Mouse (Mus musculus) left cerebral cortex, adult 18-20 months (tissue): ENCODE data around the gene Olfr1049. TPM values are rescaled to one million over a fixed set of nuclear protein-coding genes. Genes with fewer than 3 reads are reported as not detected.
"Not testable (repeated sequence)": the region's sequence is repeated elsewhere in the genome, so short reads cannot be mapped to it uniquely, and the experiment has no call there.

Experiments used
- DNase-seq, 2 experiments: peaks; one replicate each; pipeline ENCODE4 v3.0.0; 2021 to 2022; ENCODE audit warnings: low spot score in 2 of 2, mixed read lengths in 1 of 2
- long read RNA-seq, 2 experiments: library from polyadenylated mRNA; stranded (forward); transcript quantifications; one replicate each; pipeline ENCODE4 v2.0.0; 2021
- total RNA-seq, 2 experiments: library from RNA; stranded (reverse); gene quantifications; 2 replicates each; pipeline ENCODE4 v1.2.3; 2021

Olfr1049 gene
- not detected for total RNA-seq
- long read RNA-seq, experiment 1 = 0 reads
- long read RNA-seq, experiment 2 = 0 reads

DNA sequence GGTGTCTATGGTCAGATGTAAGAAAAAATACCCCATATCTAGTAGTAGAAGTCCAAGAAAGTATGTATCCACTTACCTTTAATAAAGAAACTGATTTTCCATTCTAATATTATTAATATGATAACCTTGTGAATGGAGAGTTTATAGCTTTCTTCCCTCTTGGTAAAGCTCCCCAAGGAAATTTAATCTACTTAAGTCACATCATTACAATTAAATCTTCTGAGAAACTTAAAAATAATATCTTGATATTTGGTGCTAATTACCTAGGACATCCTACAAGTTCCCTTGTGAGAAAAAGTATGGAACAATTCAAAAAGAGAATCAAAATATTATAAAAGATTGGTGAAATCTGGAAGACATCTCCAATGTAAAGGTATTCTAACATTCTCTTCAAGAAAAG is at the start of gene Olfr1049:
Olfr1049 (minus strand) TSS at position 101 of the 400 bp plus-strand sequence.
- not testable (repeated sequence) for DNase-seq

DNA sequence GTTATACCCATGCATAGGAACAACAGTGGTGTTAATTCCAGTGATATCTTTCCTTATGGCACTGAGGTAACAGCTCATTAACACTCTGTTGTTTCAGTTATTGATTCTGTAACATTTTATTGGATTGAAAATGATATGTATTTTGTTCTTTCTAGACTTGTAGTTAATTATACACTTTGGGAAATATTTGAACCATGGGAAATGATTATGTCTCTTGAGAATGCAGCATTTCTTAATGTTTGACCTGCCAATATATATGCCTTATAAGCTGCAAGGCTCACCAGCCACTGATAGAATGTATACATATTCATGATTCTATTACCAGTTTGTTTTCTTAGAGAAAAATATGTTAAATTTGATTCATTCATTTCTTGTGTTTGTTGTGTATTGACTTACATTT is 34.0 kb upstream of the Olfr1049 start, which contains the start of gene Olfr1052:
Olfr1052 (plus strand) TSS at position 301 of the 400 bp plus-strand sequence.
- no peak for DNase-seq

DNA sequence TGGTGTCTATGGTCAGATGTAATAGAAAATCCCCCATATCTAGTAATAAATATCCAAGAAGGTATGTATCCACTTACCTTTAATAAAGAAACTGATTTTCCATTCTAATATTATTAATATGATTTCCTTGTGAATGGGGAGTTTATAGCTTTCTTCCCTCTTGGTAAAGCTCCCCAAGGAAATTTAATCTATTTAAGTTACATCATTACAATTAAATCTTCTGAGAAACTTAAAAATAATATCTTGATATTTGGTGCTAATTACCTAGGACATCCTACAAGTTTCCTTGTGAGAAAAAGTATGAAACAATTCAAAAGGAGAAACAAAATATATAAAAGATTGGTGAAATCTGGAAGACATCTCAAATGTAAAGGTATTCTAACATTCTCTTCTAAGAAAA is 20.9 kb upstream of the Olfr1049 start, which contains the start of gene Olfr1051:
Olfr1051 (minus strand) TSS at position 101 of the 400 bp plus-strand sequence.
- DNase-seq = not testable (repeated sequence)

GRCm38 (mm10) chr2:86240189-86240588 is 17.9 kb downstream of the Olfr1049 start, which contains the start of gene Olfr1048:
Olfr1048 (minus strand) TSS chr2:86240289.
- no peak for DNase-seq

- DNase-seq = no peak
These were observed 26.8 kb downstream of the Olfr1049 start, which contains the start of gene Olfr1047 for GRCm38 (mm10) chr2:86231301-86231700. Olfr1047 (minus strand) TSS chr2:86231401.

- no peak for DNase-seq
These were observed 38.9 kb downstream of the Olfr1049 start, which contains the start of gene Olfr1046 for GRCm38 (mm10) chr2:86219214-86219613. Olfr1046 (minus strand) TSS chr2:86219314.

Other genes with a start within 250 kb of the Olfr1049 start
- not detected for gene Olfr1033, start 237.7 kb downstream of the Olfr1049 start, total RNA-seq
- gene Olfr1034, start 212.5 kb downstream of the Olfr1049 start, total RNA-seq = not detected
- gene Olfr1036, start 184.3 kb downstream of the Olfr1049 start, total RNA-seq = not detected
- not detected for gene Olfr1037, start 170.9 kb downstream of the Olfr1049 start, total RNA-seq
- gene Olfr1039, start 122.4 kb downstream of the Olfr1049 start, total RNA-seq = not detected
- not detected for gene Olfr1040, start 111.6 kb downstream of the Olfr1049 start, total RNA-seq
- gene Olfr1042, start 96.5 kb downstream of the Olfr1049 start, total RNA-seq = not detected
- not detected for gene Olfr1043, start 90.8 kb downstream of the Olfr1049 start, total RNA-seq
- not detected for gene Olfr1044, start 80.5 kb downstream of the Olfr1049 start, total RNA-seq
- gene Olfr52, start 72.6 kb downstream of the Olfr1049 start, total RNA-seq = not detected
- not detected for gene Olfr1045, start 55.3 kb downstream of the Olfr1049 start, total RNA-seq
- gene Olfr1046, start 39.0 kb downstream of the Olfr1049 start, total RNA-seq = not detected
- gene Olfr1047, start 26.9 kb downstream of the Olfr1049 start, total RNA-seq = not detected
- gene Olfr1048, start 18.0 kb downstream of the Olfr1049 start, total RNA-seq = not detected
- not detected for gene Olfr1051, start 20.8 kb upstream of the Olfr1049 start, total RNA-seq
- gene Olfr1052, start 34.1 kb upstream of the Olfr1049 start, total RNA-seq = not detected
- gene Olfr1053, start 57.0 kb upstream of the Olfr1049 start, total RNA-seq = not detected
- gene Olfr1054, start 77.1 kb upstream of the Olfr1049 start, total RNA-seq = not detected
- gene Olfr1055, start 92.0 kb upstream of the Olfr1049 start, total RNA-seq = not detected
- not detected for gene Olfr1056, start 104.1 kb upstream of the Olfr1049 start, total RNA-seq
- gene Olfr1057, start 120.1 kb upstream of the Olfr1049 start, total RNA-seq = not detected
- not detected for gene Olfr1058, start 130.2 kb upstream of the Olfr1049 start, total RNA-seq
- gene Olfr1061, start 155.7 kb upstream of the Olfr1049 start, total RNA-seq = not detected
- not detected for gene Olfr1062, start 168.4 kb upstream of the Olfr1049 start, total RNA-seq
- not detected for gene Olfr1065, start 192.3 kb upstream of the Olfr1049 start, total RNA-seq
- not detected for gene Olfr1066, start 197.9 kb upstream of the Olfr1049 start, total RNA-seq
- not detected for gene Olfr228, start 229.1 kb upstream of the Olfr1049 start, total RNA-seq